Mouse (Mus musculus) hindbrain, embryonic 13.5 days (tissue): ENCODE measurements around the gene Armc3. TPM values are rescaled to one million over a fixed set of nuclear protein-coding genes. Genes with fewer than 3 reads are reported as not detected.
"Not testable (repeated sequence)": the region's sequence is repeated elsewhere in the genome, so short reads cannot be mapped to it uniquely, and the experiment has no call there.

Source experiments
- ATAC-seq: fragments of 200-750 bp; cut with Nextera tagmentation; 2 replicates; pipeline ENCODE4 v1.8.0; 2017; ENCODE audit warnings: moderate TSS enrichment; ENCODE audit not compliant: low FRiP score
- H3K27ac ChIP-seq: fragments of 300-500 bp; sonication (generic); 2 replicates; pipeline ENCODE4 v1.5.1; 2015; ENCODE audit warnings: inconsistent platforms, mild to moderate bottlenecking, moderate library complexity
- H3K27me3 ChIP-seq: fragments of 300-500 bp; sonication (generic); 2 replicates; pipeline ENCODE4 v1.6.1; 2015; ENCODE audit warnings: mild to moderate bottlenecking, inconsistent platforms
- H3K36me3 ChIP-seq: fragments of 300-500 bp; sonication (generic); 2 replicates; pipeline ENCODE4 v1.6.1; 2015; ENCODE audit warnings: mild to moderate bottlenecking, inconsistent platforms
- H3K4me1 ChIP-seq: fragments of 300-500 bp; sonication (generic); replicated peaks from 2 replicates; pipeline ENCODE4 v1.6.1; 2015; ENCODE audit warnings: inconsistent platforms
- H3K4me2 ChIP-seq: fragments of 300-500 bp; sonication (generic); 2 replicates; pipeline ENCODE4 v1.6.1; 2015; ENCODE audit warnings: inconsistent platforms, mild to moderate bottlenecking, moderate library complexity
- H3K4me3 ChIP-seq: fragments of 300-500 bp; sonication (generic); 2 replicates; pipeline ENCODE4 v1.5.1; 2015; ENCODE audit warnings: mild to moderate bottlenecking, inconsistent platforms
- H3K9ac ChIP-seq: fragments of 300-500 bp; sonication (generic); 2 replicates; pipeline ENCODE4 v1.6.1; 2015; ENCODE audit warnings: mild to moderate bottlenecking, inconsistent platforms
- H3K9me3 ChIP-seq: fragments of 300-500 bp; sonication (generic); 2 replicates; pipeline ENCODE4 v1.6.1; 2016; ENCODE audit warnings: inconsistent platforms
- WGBS: fragments of 180-500 bp; shearing (Covaris S2); methylation state at CpG from one replicate; pipeline ENCODE4 v1.1.7; 2015; 5-methylcytosine and 5-hydroxymethylcytosine counted together
- polyA plus RNA-seq: library from polyadenylated mRNA; unstranded; fragments of >200 nt; fragmentation: Nextera tagmentation; extraction: Ambion mirVana; gene quantifications from 2 replicates; pipeline ENCODE4 v1.2.1, GENCODE M21; 2015

The Armc3 gene
- polyA plus RNA-seq, 1 experiment from 2014 or later: 2.0 TPM

GRCm38 (mm10) chr2:19280331-19280730, 81.2 kb downstream of the Armc3 start:
- 92% methylated on average over 11 of the region's 11 CpGs for WGBS
- no peak overlapping the region for H3K4me2 ChIP-seq

DNA sequence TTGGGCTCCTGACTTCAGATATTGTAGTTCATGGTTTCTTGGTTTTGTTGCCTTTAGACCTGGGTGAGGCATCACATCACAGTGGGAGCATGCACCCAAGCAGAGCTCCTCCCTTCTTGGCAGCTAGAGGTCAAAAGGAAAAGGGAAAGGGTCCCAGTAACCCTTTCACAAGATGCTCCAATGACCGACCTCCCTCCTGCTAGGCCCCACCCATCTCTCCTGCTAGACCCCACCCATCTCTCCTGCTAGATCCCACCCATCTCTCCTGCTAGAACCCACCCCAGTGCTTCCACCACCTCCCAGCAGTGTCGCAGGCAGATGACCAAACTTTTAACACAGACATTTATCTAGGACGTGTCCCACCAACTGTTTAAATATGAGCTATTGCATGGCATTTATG, 93.3 kb downstream of the Armc3 start:
- H3K4me3 ChIP-seq: no peak overlapping the region
- 51% methylated on average over 3 of the region's 3 CpGs for WGBS
- no peak overlapping the region for H3K9ac ChIP-seq
- H3K9me3 ChIP-seq: no peaks in the 10 kb centered on the region
- H3K27ac ChIP-seq: no peak overlapping the region
- ATAC-seq: no peak
- no peaks in the 10 kb centered on the region for H3K27me3 ChIP-seq
- no peaks in the 10 kb centered on the region for H3K36me3 ChIP-seq
- no peaks in the 10 kb centered on the region for H3K4me1 ChIP-seq
- H3K4me2 ChIP-seq: no peak overlapping the region

More at GRCm38 (mm10) chr2:19280331-19280730, 81.2 kb downstream of the Armc3 start:
- ATAC-seq: no peak
- Histone ChIP-seq H3K9me3 (no peaks in the 10 kb centered on the region), H3K36me3 (no peaks in the 10 kb centered on the region), H3K9ac (no peak overlapping the region), H3K27ac (no peak overlapping the region), H3K4me1 (no peaks in the 10 kb centered on the region), H3K27me3 (no peaks in the 10 kb centered on the region), H3K4me3 (no peak overlapping the region)

DNA sequence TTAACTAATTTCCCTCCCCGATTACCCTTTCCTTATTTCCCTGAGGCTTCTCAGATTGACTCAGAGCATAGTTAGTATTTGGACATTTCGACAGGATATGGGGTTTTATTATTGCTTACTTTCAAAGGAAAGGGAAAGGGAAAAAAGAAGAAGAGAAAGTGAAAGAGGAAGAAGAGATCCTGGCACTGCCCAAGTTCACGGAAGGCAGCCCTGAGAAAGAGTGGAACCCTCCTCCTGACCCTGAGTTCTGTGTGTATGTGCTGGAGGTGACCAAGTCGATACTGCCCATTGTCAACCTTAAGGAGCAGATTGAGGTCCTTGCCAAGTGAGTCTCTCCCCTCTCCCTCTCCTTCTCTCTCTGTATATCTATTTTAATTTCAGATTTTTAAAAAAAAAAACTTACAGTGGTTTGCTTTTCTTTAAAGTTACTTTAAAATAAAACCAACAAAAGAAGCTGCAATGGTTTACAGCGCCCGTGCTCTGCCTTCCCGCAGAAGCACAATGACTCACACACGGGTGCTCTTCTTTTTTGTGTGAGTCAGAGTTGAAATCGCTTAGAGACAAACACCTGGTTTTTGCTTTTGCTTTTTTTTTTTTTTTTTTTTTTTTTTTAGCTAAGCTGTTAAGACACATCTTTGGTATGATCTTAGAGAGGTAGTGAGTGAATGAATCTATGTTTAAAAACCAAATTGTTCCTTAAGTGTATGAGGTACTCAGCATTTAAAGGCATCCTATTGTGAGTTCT, 101.4 kb downstream of the Armc3 start:
- H3K4me1 ChIP-seq: 0 out of 2 replicates have a peak, but pooled peaks cover 3% of the 10 kb centered on the region
- WGBS: 78% methylated on average over 9 of the region's 9 CpGs
- H3K27ac ChIP-seq: no peak overlapping the region

GRCm38 (mm10) chr2:19301251-19301650, 102.1 kb downstream of the Armc3 start:
- ATAC-seq: no peak
- H3K9me3 ChIP-seq: no peaks in the 10 kb centered on the region
- no peaks in the 10 kb centered on the region for H3K27me3 ChIP-seq
- H3K4me1 ChIP-seq: 0 out of 2 replicates have a peak, but pooled peaks cover 3% of the 10 kb centered on the region
- H3K4me3 ChIP-seq: no peak overlapping the region
- no peak overlapping the region for H3K9ac ChIP-seq
- H3K36me3 ChIP-seq: no peaks in the 10 kb centered on the region
- WGBS: 19% methylated on average over 6 of the region's 6 CpGs
- H3K27ac ChIP-seq: no peak overlapping the region
- H3K4me2 ChIP-seq: no peak overlapping the region

More for the DNA sequence above, 101.4 kb downstream of the Armc3 start:
- Histone ChIP-seq H3K9ac (no peak overlapping the region), H3K36me3 (no peaks in the 10 kb centered on the region), H3K4me2 (no peak overlapping the region), H3K4me3 (no peak overlapping the region), H3K9me3 (no peaks in the 10 kb centered on the region), H3K27me3 (no peaks in the 10 kb centered on the region)
- ATAC-seq: no peak

DNA sequence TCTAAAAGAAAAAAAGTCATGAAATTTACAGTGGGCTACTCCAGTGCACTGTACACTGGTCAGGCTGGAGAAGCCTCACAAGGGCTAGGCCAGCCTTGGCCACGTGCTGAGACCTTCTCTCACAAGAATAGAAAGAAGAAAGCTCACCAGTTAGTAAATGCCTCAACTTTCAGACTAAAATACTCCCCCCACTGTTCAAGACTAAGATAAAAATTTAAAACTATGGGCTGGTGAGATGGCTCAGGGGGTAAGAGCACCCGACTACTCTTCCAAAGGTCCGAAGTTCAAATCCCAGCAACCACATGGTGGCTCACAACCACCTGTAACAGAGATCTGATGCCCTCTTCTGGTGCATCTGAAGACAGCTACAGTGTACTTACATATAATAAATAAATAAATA, 104.0 kb downstream of the Armc3 start:
- 90% methylated on average over 3 of the region's 3 CpGs for WGBS
- not testable (repeated sequence) for H3K36me3 ChIP-seq, H3K27me3 ChIP-seq, H3K4me3 ChIP-seq, H3K9me3 ChIP-seq, H3K4me2 ChIP-seq, H3K4me1 ChIP-seq, ATAC-seq, H3K9ac ChIP-seq, H3K27ac ChIP-seq

DNA sequence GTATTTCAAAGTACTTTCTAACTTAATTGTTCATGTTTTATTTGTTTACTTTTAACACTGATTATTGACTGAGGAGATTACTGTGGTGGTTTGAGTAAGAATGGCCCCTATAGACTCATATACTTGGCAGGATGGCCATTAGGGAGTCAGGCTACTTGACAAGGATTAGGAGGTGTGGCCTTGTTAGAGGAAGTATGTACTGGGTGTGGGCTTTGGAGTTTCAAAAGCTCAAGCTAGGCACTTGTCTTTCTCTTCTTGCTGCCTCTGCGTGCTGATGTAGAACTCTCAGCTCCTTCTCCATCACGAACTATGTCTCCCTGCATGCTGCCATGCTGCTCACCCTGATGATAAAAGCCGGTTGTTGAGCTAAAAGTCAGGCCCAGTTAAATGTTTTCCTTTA, 111.4 kb downstream of the Armc3 start:
- Histone ChIP-seq H3K27ac (no peak overlapping the region), H3K27me3 (no peaks in the 10 kb centered on the region), H3K9me3 (peaks cover 11% of the 10 kb centered on the region), H3K4me1 (no peaks in the 10 kb centered on the region), H3K4me3 (no peak overlapping the region), H3K9ac (no peak overlapping the region), H3K4me2 (no peak overlapping the region), H3K36me3 (0 out of 2 replicates have a peak, but pooled peaks cover 5% of the 10 kb centered on the region)
- no peak for ATAC-seq
- 91% methylated on average over 3 of the region's 3 CpGs for WGBS

DNA sequence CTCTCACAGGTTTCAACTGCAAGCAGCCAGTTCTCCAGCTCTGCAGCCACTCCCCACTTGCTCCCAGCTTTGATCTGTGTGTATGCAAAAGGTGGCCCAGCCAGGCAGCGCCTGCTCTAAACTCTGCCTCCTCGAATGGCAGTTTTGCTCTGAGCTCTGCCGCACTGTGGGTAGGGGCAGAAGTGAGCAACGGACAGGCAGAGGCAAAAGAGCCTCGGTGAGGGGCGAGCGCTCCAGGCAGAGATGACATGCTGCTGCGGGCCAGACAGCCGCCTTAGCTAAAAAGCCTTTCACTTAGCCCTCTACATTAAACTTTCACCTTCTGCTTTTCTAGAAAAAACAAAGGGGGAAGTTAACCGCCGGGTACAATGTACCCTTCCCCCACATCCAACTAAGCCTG, 117.0 kb downstream of the Armc3 start:
- H3K4me2 ChIP-seq: no peak overlapping the region
- 0 out of 2 replicates have a peak, but pooled peaks cover 5% of the 10 kb centered on the region for H3K36me3 ChIP-seq
- H3K4me3 ChIP-seq: no peak overlapping the region
- ATAC-seq: no peak
- H3K9ac ChIP-seq: no peak overlapping the region
- no peaks in the 10 kb centered on the region for H3K27me3 ChIP-seq
- WGBS: 42% methylated on average over 11 of the region's 11 CpGs
- H3K27ac ChIP-seq: no peak overlapping the region
- peaks cover 19% of the 10 kb centered on the region for H3K9me3 ChIP-seq
- no peaks in the 10 kb centered on the region for H3K4me1 ChIP-seq

- no peaks in the 10 kb centered on the region for H3K27me3 ChIP-seq
- no peaks in the 10 kb centered on the region for H3K4me1 ChIP-seq
- H3K4me2 ChIP-seq: no peak overlapping the region
- H3K4me3 ChIP-seq: no peak overlapping the region
- H3K27ac ChIP-seq: no peak overlapping the region
- 0 out of 2 replicates have a peak, but pooled peaks cover 5% of the 10 kb centered on the region for H3K36me3 ChIP-seq
- ATAC-seq: no peak
- 71% methylated on average over 4 of the region's 4 CpGs for WGBS
- no peak overlapping the region for H3K9ac ChIP-seq
- peaks cover 19% of the 10 kb centered on the region for H3K9me3 ChIP-seq
These were observed 117.6 kb downstream of the Armc3 start for GRCm38 (mm10) chr2:19316691-19317090.

- not testable (repeated sequence) for H3K27me3 ChIP-seq, H3K36me3 ChIP-seq, H3K9ac ChIP-seq, H3K4me1 ChIP-seq, H3K27ac ChIP-seq, ATAC-seq, H3K4me2 ChIP-seq, H3K4me3 ChIP-seq
- H3K9me3 ChIP-seq: peaks cover 19% of the 10 kb centered on the region
- WGBS: 83% methylated on average over 2 of the region's 2 CpGs
These were observed 118.2 kb downstream of the Armc3 start for GRCm38 (mm10) chr2:19317151-19317812.

GRCm38 (mm10) chr2:19318499-19318898, 119.4 kb downstream of the Armc3 start:
- H3K4me3 ChIP-seq: no peak overlapping the region
- H3K36me3 ChIP-seq: 0 out of 2 replicates have a peak, but pooled peaks cover 5% of the 10 kb centered on the region
- no peak overlapping the region for H3K9ac ChIP-seq
- H3K27me3 ChIP-seq: no peaks in the 10 kb centered on the region
- no peaks in the 10 kb centered on the region for H3K4me1 ChIP-seq
- WGBS: 90% methylated on average over 4 of the region's 4 CpGs
- no peak for ATAC-seq
- peaks cover 19% of the 10 kb centered on the region for H3K9me3 ChIP-seq
- H3K27ac ChIP-seq: no peak overlapping the region
- H3K4me2 ChIP-seq: no peak overlapping the region

GRCm38 (mm10) chr2:19319284-19319683, 120.2 kb downstream of the Armc3 start:
- H3K4me1 ChIP-seq: no peaks in the 10 kb centered on the region
- peaks cover 19% of the 10 kb centered on the region for H3K9me3 ChIP-seq
- H3K4me3 ChIP-seq: no peak overlapping the region
- no peak for ATAC-seq
- H3K27ac ChIP-seq: no peak overlapping the region
- H3K9ac ChIP-seq: no peak overlapping the region
- 76% methylated on average over 3 of the region's 3 CpGs for WGBS
- no peaks in the 10 kb centered on the region for H3K27me3 ChIP-seq
- H3K4me2 ChIP-seq: no peak overlapping the region
- 0 out of 2 replicates have a peak, but pooled peaks cover 5% of the 10 kb centered on the region for H3K36me3 ChIP-seq

GRCm38 (mm10) chr2:19322448-19322847, 123.3 kb downstream of the Armc3 start:
- H3K27me3 ChIP-seq: no peaks in the 10 kb centered on the region
- no peak overlapping the region for H3K4me3 ChIP-seq
- H3K27ac ChIP-seq: no peak overlapping the region
- ATAC-seq: no peak
- no peak overlapping the region for H3K4me2 ChIP-seq
- no peaks in the 10 kb centered on the region for H3K9me3 ChIP-seq
- no peak overlapping the region for H3K9ac ChIP-seq
- 77% methylated on average over 9 of the region's 9 CpGs for WGBS
- no peaks in the 10 kb centered on the region for H3K36me3 ChIP-seq
- H3K4me1 ChIP-seq: no peaks in the 10 kb centered on the region

- H3K36me3 ChIP-seq: no peaks in the 10 kb centered on the region
These were observed 127.3 kb downstream of the Armc3 start for GRCm38 (mm10) chr2:19326376-19326775.

More at GRCm38 (mm10) chr2:19326376-19326775, 127.3 kb downstream of the Armc3 start:
- H3K27me3 ChIP-seq: no peaks in the 10 kb centered on the region
- H3K9me3 ChIP-seq: no peaks in the 10 kb centered on the region
- WGBS: 91% methylated on average over 1 of the region's 1 CpGs
- ATAC-seq: no peak
- H3K4me3 ChIP-seq: no peak overlapping the region
- H3K4me2 ChIP-seq: no peak overlapping the region
- no peak overlapping the region for H3K27ac ChIP-seq
- H3K9ac ChIP-seq: no peak overlapping the region
- H3K4me1 ChIP-seq: no peaks in the 10 kb centered on the region
